Mouse (Mus musculus) left cerebral cortex, postnatal 4 days (tissue): ENCODE measurements around the gene Fam117b. TPM values are rescaled to one million over a fixed set of nuclear protein-coding genes. Genes with fewer than 3 reads are reported as not detected.

Experiments
- DNase-seq: peaks from one replicate; pipeline ENCODE4 v3.0.0-alpha.2; 2022
- intact Hi-C: fragments of 180-260 bp; cut with DNase I; formaldehyde crosslinking; loops from one replicate; pipeline ENCODE4 v1.15.1; 2025
- total RNA-seq, 2 experiments: library from RNA; stranded (reverse); gene quantifications; 2 replicates each; pipeline ENCODE4 v1.2.3; 2021

Gene Fam117b
- 10 to 100 TPM; 89.7 to 92.1 TPM for total RNA-seq

DNA sequence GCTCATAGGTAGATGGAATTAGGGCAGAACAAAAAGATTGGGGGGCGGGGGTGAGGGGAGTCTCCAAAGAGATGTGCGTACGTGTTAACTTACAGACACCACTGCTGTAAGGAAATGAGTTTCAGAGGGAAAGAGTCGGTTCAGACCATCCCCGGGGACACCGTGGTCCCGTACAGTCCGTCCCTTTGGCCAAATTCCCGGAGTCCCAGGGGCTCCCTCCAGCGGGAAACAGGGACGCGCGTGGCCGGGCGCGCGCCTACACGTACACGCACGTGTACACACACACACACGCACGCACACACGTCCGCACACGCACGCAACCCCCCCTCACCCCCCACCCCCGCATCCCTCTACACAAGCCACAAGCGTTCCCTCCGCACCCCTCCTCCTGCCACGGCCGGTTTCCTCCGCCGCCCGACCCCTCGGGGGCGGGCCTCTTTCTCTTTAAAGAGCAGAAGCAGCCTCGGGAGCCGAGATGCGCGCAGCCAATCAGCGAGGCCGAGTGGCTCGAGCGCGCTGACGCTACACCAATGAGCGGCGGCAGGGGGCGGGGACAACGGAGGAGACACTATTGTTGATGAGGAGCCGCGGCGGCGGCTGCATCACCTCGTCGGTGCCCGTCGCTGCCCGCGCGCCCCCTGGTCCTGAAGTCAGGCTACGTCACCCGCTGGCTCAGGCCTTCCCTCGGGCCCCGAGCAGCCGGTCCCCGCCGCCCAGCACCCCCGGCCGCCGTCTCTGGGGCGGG is at the start of gene Fam117b:
Gene Fam117b, plus strand, starts transcription at position 594 of the 745 bp plus-strand sequence.
- peak; percentile 99 for DNase-seq
- intact Hi-C loops = no loop called here

DNA sequence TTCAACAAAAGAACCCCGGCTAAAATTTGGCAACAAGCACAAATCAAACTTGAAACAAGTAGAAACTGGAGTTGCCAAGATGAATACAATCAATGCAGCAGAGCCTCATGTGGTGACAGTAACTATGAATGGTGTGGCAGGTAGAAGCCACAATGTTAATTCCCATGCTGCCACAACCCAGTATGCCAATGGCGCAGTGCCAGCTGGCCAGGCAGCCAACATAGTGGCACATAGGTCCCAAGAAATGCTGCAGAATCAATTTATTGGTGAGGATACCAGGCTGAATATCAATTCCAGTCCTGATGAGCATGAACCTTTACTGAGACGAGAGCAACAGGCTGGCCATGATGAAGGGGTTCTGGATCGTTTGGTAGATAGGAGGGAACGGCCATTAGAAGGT is 44.8 kb upstream of the Fam117b start:
- intact Hi-C loops = loop anchor here (10.0 kb wide), 1 partner anchor 163 kb away; no protein-coding TSS in a partner anchor

DNA sequence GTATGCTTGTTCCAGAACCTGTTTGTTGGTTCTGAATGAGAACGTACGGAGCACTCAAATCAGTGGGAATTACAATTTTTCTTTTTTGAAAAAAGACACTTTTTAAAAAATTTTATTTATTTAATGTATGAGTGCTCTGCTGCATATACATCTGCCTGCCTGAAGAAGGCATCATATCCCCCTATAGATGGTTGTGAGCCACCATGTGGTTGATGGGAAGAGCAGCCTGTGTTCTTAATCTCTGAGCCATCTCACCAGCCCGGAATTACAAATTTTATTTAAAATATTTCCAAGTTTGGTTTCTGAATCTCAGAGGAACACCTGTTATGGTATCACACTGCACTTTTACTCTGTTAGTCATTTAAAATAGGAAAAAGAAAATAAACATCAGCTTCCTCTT is 38.8 kb upstream of the Fam117b start:
- DNase-seq = no peak
- intact Hi-C loops = no loop called here

More for the DNA sequence above, 44.8 kb upstream of the Fam117b start:
- peak; percentile 13 for DNase-seq

DNA sequence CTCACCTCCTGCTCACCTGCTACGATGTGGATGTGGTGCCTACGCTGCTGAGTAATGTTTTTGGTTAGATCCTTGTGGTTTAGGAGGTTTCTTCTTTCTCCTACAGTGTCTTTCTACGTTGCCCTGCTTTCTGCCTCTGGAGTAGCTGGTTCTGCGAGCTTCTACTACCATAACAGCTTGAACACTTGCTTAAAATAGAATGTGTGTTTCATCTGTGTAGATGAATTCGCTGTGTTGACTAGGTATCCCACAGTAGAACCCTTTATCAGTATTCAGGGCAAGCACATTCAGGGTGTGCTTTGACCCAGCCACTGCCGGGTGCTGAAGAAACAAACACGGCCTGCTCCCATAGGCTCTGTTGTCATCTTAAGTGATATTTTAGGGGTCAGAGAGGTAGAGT is 34.7 kb upstream of the Fam117b start:
- DNase-seq = no peak
- intact Hi-C loops = loop anchor here (5.0 kb wide), 1 partner anchor 89 kb away; no protein-coding TSS in a partner anchor

DNA sequence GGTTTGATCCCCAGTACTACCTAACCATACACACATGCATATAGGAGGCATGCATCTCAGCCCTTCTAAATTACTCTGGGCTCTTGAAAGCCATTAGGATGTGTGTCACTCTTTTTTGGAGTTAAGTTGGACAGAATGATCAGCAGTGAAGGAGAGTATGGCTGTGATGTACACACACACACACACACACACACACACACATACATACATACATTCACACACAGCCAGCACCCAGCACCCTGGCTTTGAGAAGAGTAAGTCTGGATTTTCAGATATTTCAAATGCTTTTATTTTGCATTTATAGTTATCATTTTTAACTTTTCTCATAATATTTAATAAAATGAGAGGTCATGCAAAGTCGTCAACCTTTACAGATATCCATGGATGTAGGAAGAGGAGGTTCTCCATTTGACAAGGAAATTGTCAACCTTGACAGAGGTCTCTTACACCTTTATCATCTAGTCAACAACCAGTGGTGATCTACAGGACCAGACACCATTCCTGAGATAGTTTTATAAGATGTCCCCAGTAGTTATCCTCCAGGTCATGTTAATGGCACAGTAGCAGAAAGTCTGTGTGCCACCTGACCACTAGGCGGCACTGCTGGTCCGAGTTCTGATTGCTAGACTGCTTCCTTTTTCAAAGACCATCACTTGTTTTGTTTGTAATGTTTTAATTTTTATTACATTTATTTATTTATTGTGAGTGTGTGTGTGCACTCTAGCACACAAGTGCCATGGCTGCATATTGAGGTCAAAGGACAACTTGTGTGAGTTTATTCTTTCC is 29.3 kb upstream of the Fam117b start:
- peak; percentile 80 for DNase-seq
- intact Hi-C loops = no loop called here

DNA sequence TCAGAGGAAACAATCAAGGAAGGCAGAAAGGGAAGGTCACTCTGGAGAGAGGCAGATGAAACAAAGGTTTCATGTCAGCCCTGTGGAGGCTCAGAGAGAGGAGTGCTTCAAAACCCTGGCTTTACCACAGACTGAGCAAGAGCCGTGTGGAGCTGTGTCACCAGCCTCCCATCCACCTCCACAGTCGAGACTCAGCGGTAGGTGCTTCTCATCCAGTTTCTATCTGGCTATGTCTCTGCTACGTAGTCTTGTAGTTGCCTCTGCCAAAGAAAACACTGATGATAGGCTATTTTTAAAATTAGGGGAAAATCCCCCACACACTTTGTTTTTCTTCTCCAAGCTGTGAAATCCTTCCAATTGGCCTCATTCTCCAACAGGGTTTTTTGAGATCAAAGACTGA is 25.9 kb upstream of the Fam117b start:
- intact Hi-C loops = no loop called here
- no peak for DNase-seq

DNA sequence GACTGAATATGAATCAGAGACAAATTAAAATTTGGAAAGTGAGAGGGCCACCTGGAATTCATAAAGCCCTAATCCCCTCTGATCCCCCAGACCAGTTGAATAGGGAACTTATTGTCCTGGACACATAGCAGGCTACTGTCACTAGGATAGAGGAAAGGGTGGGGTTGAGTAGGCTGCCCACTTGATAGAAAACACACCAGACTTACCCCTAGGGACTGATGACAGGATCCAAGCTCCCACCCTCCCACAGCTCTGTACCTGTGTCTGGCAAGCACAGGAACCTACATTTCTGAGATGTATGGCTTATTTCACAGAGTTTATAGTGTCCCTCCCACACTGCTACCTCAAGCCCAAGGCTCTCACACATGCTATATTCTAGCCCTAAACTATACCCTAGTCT is 24.8 kb upstream of the Fam117b start:
- DNase-seq = no peak
- intact Hi-C loops = no loop called here

DNA sequence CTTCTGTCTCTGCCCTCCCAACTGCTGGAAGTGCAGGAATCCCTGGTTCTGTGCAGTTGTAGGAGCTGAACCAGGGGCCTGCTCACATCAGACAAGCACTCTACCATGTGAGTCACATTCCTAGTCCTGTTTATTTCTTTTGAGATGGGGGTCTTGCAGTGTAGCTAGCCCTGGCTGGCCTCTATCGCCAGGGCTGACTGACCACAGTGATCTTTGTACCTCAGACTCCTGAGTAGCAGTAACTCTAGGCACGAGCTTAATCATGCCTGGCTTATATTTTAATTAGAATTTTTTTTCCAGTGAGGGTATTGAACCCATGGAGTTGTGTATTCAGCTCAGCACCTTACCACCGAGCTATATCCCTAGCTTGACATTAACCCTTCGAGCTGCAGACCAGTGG is 21.6 kb upstream of the Fam117b start:
- intact Hi-C loops = no loop called here
- no peak for DNase-seq

DNA sequence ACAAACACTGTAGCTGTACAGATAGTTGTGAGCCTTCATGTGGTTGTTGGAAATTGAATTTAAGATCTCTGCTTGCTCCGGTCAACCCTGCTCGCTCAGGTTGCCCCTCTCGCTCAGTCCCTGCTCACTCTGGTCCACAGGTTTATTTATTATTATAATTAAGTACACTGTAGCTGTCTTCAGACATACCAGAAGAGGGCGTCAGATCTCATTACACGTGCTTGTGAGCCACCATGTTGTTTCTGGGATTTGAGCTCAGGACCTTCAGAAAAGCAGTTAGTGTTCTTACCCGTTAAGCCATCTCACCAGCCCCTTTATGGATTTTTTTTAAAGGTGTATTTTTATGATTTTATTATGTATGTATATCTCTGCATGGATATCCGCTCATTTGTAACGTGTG is 20.0 kb upstream of the Fam117b start:
- DNase-seq = no peak
- intact Hi-C loops = no loop called here

DNA sequence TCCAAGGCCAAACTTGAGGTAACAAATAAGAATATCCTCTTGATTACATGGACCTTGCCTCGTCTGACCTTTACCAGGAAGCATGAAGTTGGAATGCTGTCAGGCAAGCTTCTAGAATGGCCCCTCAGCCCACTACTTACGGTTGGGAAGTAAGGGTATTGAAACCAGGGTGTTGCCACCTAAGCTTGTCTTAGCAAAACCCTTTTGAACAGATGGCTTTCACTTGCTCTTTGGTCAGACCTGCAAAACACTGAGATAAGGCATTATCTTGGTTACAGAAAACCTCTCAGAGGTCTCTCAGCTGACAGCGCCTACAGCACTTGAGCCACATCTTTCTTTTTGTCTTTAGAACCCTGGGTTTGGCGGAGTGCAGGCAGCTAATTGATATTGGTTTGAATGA is 18.8 kb upstream of the Fam117b start:
- intact Hi-C loops = no loop called here
- no peak for DNase-seq

DNA sequence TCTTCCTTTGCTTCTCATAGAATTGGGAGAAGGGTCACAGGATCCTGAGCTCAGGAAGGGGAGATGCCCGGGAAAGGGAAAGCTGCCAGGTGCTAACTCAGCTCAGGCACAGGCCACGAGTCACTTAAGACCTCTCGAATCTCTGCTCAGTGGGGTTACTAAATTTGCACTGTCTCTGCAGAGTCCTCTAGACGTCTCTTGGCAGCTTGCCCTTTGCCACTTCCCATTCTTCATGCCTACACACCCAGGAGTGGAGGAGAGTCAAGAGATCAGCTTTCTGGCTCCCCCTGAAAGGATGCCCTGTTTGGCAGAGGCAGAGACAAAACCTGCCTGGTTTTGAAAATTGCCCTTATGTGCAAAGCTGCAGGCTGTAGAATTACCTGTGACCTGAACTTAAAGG is 17.4 kb upstream of the Fam117b start:
- intact Hi-C loops = no loop called here
- DNase-seq = peak; percentile 11

DNA sequence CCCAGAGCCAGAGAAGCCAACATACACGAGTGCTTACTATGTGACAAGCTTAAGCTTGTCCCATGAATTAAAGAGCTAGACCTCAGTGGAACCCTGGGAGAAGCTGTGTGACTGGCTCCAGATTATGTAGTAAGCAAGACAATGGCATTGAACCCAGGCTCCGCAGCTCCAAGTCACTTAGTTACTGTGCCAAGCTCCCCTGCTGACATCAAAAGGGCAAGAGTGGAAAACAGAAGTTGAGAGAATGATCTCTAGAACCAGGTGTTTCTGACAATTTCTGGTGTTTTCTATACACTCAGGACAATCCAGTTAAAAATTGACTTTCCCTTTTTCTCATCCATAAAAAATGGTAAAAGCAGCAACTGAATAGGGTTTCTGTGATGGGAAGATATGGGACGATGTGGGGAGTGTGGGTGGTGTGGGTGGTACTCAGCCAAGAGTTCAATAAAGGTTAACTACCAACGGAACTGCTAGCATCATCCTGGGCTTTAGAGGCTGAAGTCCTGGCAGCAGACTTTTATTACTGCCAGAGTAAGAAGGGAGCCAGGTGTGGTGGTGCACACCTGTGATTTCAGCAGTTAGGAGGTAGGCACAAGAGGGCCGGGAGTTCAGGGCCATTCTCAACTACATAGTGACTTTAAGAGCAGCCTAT is 15.5 kb upstream of the Fam117b start:
- DNase-seq = no peak
- intact Hi-C loops = no loop called here

DNA sequence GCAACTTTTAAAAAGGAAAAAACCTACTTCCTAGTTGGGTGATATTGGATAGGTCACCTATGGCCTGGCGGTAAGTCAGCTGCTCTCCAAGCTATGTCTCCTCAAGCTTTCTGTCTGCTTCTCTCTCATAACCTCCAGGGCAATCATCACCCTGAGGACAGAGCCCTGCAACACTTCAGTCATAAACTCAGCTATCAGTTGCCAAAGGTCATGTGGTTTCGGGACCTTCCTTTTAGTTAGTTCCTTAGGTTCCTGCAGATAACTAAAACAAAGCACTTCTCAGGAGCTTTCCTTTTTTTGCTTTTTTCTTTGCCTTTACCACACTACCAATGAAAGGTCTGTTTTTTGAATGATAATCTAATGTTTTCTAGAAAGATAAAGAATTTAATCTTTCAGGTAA is 13.1 kb upstream of the Fam117b start:
- DNase-seq = no peak
- intact Hi-C loops = no loop called here

DNA sequence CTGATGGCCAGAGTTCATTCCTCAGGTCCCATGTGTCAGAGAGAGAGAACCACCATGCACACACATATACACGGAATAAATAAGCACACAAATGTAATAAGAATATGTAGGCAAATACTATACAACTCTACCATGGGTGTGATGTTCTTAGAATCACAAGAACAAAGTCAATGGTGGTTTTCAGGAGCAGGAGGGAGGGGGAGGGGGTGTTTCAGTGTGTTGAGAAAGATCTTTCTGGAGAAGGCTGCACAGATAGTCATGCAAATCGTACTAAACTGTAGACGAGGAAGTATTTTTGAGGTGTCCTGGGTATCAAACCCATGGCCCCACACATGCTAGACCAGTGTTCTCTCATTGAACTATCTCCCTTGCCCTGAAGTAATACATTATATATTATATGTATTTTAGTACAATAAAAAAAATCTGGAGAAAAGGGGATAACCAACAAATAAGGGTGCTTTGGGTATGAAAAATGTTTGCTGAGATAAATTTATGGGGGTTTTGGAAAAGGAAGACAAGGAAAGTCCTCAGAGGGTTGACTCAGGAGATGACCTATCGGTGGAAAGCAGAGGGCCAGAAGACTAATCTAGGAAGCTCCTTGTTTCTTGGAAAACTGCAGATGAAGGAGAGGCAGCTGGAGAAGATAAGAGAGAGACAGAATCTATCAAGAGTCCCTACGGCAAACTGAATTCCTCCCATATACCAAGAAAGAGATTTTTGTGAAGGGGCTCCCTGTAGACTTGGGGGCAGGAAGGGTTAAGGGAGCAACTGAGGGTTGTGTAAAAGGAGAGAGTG is 11.5 kb upstream of the Fam117b start:
- intact Hi-C loops = no loop called here
- DNase-seq = no peak

DNA sequence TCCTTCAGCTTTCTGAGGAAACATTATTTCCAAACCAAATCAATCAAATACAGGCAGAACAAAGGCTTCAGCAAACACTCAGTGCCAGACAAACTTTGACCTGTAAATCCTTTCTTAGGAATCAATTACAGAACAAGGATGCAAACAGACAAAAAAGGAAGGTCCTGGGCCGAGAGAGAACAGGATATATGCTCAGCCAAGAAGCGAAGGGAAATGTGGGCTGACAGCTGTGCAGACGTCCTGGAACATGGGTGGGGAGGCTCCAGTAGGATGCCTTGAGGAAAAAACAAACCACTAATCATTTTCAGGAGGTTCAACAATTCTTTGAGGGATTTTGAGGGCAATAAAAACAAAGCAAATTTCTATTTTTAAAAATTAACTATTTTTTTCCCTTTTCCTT is 10.2 kb upstream of the Fam117b start:
- intact Hi-C loops = no loop called here

DNA sequence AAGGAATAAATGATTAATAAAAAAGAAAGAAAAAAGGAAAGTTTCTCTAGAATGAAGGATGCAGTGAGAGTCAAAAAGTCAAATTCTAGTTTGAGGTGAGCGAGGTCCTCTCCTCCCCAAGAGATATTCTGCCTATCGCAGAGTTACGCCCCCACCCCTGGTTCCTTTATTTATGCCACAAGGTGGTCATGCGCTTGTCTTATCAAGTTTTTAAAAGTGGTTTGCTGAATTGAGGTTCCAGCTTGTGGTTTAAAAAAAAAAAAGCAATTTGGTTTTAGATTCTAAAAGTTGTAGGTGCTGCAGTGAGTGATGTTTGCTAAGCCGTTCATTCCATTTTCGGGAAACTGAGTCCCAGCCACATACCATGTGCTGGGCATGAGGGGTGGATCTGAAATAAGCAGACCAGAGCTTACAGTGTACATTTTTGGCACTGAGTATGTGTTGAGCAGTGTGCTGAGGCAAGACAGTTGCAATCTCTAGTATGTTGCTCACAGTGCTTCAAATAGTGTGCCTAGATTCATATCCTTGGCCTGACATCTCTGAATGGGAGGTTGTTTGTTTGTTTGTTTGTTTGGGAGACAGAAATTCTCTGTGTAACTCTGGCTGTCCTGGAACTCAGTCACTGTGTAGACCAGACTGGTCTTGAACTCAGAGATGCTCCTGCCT is 8.0 kb upstream of the Fam117b start:
- DNase-seq = no peak
- intact Hi-C loops = no loop called here

More for the DNA sequence above, 10.2 kb upstream of the Fam117b start:
- no peak for DNase-seq

DNA sequence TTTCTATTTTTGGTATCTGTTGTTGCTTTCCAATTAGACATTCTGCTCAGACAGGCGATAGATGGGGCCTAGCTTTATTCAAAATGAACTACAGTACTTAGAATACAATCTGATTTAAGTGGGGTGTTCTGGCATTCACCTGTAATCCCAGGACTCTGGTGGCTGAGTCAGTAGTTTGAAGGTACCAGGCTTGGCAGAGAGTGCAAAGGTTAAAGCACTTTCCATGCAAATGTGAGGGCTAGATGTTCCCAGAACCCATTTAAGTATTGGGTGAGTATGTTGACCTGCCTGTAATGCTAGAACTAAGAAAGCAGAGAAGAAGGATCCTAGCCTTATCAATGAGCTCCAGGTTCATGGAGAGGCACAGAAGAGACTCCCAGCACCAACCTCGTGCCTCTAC is 6.9 kb upstream of the Fam117b start:
- DNase-seq = no peak
- intact Hi-C loops = no loop called here

DNA sequence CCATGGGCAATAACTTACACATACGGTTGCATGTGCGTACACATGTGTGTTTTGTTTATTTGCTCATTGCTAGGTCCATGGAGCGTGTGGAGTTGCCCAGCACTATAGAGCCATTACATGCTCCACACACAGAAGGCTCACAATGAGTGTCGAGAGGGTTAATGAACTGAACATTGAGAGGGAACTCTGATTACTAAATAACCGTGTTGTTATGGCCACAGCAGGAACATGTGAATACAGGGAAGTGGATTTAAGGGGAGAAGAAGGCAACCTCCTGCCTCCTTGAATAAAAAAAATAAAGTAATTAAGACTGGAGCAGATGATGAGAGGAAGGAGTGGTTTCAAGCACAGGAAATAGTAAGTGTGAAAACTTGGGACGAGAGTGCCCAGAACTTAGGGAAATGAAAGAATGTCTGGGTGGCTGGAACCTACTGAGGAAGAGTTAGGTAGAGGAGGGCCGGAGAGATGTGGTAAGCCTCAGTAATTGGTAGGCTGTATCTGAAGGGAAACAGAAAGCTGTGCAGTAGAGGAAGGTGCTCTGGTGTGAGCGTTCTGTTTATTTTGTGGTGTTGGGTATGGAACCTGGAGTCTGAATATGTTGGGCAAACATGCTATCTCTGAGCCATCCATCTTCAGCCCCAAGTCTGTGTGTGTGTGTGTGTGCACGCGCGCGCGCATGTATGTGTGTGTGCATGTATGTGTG is 5.8 kb upstream of the Fam117b start:
- DNase-seq = no peak
- intact Hi-C loops = no loop called here

DNA sequence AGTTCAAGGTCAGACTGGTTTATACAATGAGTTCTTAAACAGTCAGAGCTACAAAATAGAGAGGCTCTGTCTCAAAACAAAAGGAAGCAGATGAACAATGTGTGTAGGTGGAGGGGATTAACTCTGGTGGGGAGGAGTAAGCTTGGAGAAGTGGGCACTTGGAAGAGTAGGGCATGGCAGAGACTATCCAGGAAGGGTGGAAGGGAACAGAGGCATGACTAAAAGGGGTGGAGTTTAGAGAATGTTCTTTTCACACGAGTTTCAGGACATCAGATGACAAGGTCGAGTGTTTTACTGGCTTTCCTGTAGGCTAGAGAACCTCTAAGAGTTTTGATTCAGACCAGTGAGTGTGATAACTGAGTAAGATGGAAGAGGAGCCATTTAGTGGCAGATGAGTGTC is 5.1 kb upstream of the Fam117b start:
- intact Hi-C loops = no loop called here
- no peak for DNase-seq

DNA sequence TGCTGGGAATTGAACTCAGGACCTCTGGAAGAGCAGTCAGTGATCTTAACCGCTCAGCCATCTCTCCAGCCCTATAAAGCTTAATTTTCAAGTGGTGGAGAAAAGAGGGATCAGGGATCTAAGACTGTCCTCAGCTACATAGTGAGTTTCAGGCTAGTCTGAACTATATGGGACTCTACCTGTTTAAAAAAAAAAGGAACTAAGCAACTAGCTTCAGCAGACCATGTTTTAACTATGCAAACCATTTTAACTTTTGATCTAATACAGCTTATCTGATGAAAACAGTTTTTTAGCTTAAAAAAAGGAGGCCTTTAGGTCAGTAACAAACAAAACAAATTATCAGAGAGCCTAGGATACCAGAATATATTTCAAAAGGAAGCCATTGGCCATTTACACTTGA is 1.9 kb upstream of the Fam117b start:
- no peak for DNase-seq
- intact Hi-C loops = no loop called here
